Mouse (Mus musculus) CH12.LX (cell line): Measurements from ENCODE around the gene Yars.

ENCODE experiments used
- CHD1 ChIP-seq: IDR thresholded peaks from 2 replicates; pipeline ENCODE4 v1.6.1; 2012; ENCODE audit warnings: low read depth, low read length, improper control_type of control experiment, inconsistent platforms
- CTCF ChIP-seq, 2 experiments: IDR thresholded peaks in 1 of 2; conservative IDR thresholded peaks in 1 of 2; 2 replicates each; pipeline ENCODE4 v1.5.1; 2011 to 2012; ENCODE audit warnings: low read depth in 2 of 2, low read length in 2 of 2, improper control_type of control experiment in 1 of 2, inconsistent platforms in 1 of 2, mild to moderate bottlenecking in 1 of 2, moderate library complexity in 1 of 2
- ELF1 ChIP-seq: IDR thresholded peaks from 2 replicates; pipeline ENCODE4 v1.6.1; 2014; ENCODE audit warnings: low read depth, mild to moderate bottlenecking, inconsistent platforms, low read length, improper control_type of control experiment
- EP300 ChIP-seq: IDR thresholded peaks from 2 replicates; pipeline ENCODE4 v1.6.1; 2011; ENCODE audit warnings: low read length, improper control_type of control experiment
- MAFK ChIP-seq: IDR thresholded peaks from 2 replicates; pipeline ENCODE4 v1.6.1; 2011; ENCODE audit warnings: low read length, improper control_type of control experiment; ENCODE audit not compliant: insufficient replicate concordance
- MXI1 ChIP-seq: IDR thresholded peaks from 2 replicates; pipeline ENCODE4 v1.6.1; 2011; ENCODE audit warnings: mild to moderate bottlenecking, low read depth, low read length, improper control_type of control experiment
- POLR2AphosphoS2 ChIP-seq: IDR thresholded peaks from 2 replicates; pipeline ENCODE4 v1.6.1; 2011; ENCODE audit warnings: low read depth, low read length, improper control_type of control experiment
- SMC3 ChIP-seq: IDR thresholded peaks from 2 replicates; pipeline ENCODE4 v1.6.1; 2011; ENCODE audit warnings: low read depth, low read length, improper control_type of control experiment
- TCF12 ChIP-seq: IDR thresholded peaks from 2 replicates; pipeline ENCODE4 v1.6.1; 2014; ENCODE audit warnings: low read depth, mild to moderate bottlenecking, inconsistent platforms, low read length, improper control_type of control experiment
- USF2 ChIP-seq: conservative IDR thresholded peaks from 2 replicates; pipeline ENCODE4 v1.6.1; 2011; ENCODE audit warnings: low read depth, low read length, improper control_type of control experiment
- ZC3H11A ChIP-seq: IDR thresholded peaks from 2 replicates; pipeline ENCODE4 v1.6.1; 2012; ENCODE audit warnings: low read depth, mild to moderate bottlenecking, inconsistent platforms, low read length, improper control_type of control experiment
- ZKSCAN1 ChIP-seq: IDR thresholded peaks from 2 replicates; pipeline ENCODE4 v1.6.1; 2012; ENCODE audit warnings: low read depth, inconsistent platforms, low read length, improper control_type of control experiment, borderline replicate concordance

- TF ChIP-seq SMC3 (no peak), MAFK (no peak), CTCF (conservative IDR thresholded peaks at IDR 0.05 in 1 of 2, IDR thresholded peaks at IDR 0.05 in 1 of 2; ENCODE audit: low read depth in 2 of 2, low read length in 2 of 2) (no peak), CHD1 (no peak), POLR2AphosphoS2 (no peak), ELF1 (no peak), EP300 (no peak), ZKSCAN1 (no peak), ZC3H11A (no peak), TCF12 (no peak), MXI1 (no peak), USF2 (no peak)
These were observed 67.2 kb downstream of the Yars start for GRCm38 (mm10) chr4:129256450-129257380.
